25 mouse cellular contexts compared by ENCODE assay signal in the genomic region with DNA sequence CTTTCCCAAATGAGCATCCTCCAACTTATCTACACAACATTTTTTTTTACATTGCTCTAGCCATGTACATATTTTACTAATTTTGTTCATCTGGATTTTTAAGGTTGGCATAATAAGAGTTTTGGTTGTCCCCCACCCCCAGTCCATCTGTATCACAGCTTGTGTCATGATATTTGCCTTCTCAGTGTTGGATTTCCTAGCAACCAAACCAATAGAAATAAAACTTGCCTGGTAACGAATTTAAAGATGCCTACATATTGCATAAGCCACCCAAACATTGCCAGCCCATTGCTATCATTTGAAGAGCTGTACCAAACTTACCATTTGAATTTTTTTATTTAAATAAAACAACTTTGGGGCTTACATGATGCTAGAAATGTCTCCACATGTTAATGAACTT. TPM values are rescaled to one million over a fixed set of nuclear protein-coding genes. Genes with fewer than 3 reads are reported as not detected.
DNase-seq lines count a peak whose midpoint lies in the region; ATAC-seq and TF ChIP-seq lines count a peak whose summit lies in the region.
"Had no signal": no experiment of that assay in that cellular context is flagged by ENCODE, and none has a peak within 500 bp of the region (broad histone marks: within the 10 kb centered on the region; RNA-seq: fewer than 3 reads in every experiment).

No protein-coding gene starts in this region.

- H3K4me2 ChIP-seq in forebrain, postnatal 0 days (ENCODE audit: low read depth): no peak overlapping the region
- no peak overlapping the region for H3K4me2 ChIP-seq in forebrain, embryonic 12.5 days
- H3K4me2 ChIP-seq: embryonic facial prominence, embryonic 12.5 days; heart, embryonic 13.5 days; hindbrain, embryonic 15.5 days had no signal

- H3K27ac ChIP-seq in forebrain, postnatal 0 days (ENCODE audit: low read depth, low read length): no peak overlapping the region
- no peak overlapping the region for H3K27ac ChIP-seq in forebrain, embryonic 12.5 days
- H3K27ac ChIP-seq: embryonic facial prominence, embryonic 12.5 days; heart, embryonic 13.5 days; hindbrain, embryonic 15.5 days had no signal

- H3K36me3 ChIP-seq in forebrain, postnatal 0 days (ENCODE audit: insufficient read depth): no peaks in the 10 kb centered on the region
- H3K36me3 ChIP-seq in forebrain, embryonic 12.5 days (replicated peaks): no peaks in the 10 kb centered on the region
- H3K36me3 ChIP-seq: embryonic facial prominence, embryonic 12.5 days; G1E; heart, embryonic 13.5 days; hindbrain, embryonic 15.5 days had no signal

- no peak overlapping the region for H3K4me3 ChIP-seq in forebrain, postnatal 0 days (ENCODE audit: low read depth, low read length)
- H3K4me3 ChIP-seq in forebrain, embryonic 12.5 days (replicated peaks): no peak overlapping the region
- H3K4me3 ChIP-seq: embryonic facial prominence, embryonic 12.5 days; heart, embryonic 13.5 days; hindbrain, embryonic 15.5 days had no signal

- intact Hi-C loops in left cerebral cortex, postnatal 4 days (cut with DNase I): no loop called here

- DNase-seq in forebrain, postnatal 0 days: peak; percentile 14
- peak; percentile 42 for DNase-seq in layer of hippocampus, adult 11-12 months (ENCODE audit: low spot score)
- DNase-seq in layer of hippocampus, adult 9-10 months (ENCODE audit: low spot score): no peak
- peak; percentile 18 for DNase-seq in left cerebral cortex, adult 11 months (ENCODE audit: low spot score)
- no peak for DNase-seq in left cerebral cortex, postnatal 4 days
- DNase-seq in brain, adult 2 months (ENCODE audit: low read depth, low spot score): peak; percentile 81
- DNase-seq in adrenal gland, postnatal 14 days: no peak
- DNase-seq: adrenal gland, adult 8-10 months; B cell, adult 2 months; cerebellum, adult 11-12 months; cerebellum, adult 9-10 months; cerebellum, postnatal 25 days; gastrocnemius, postnatal 36 days; heart, adult 11 months; heart, postnatal 36 days had no signal

- WGBS in forebrain, postnatal 0 days: 58% methylated on average over 1 of the region's 1 CpGs
- 86% methylated on average over 1 of the region's 1 CpGs for WGBS in forebrain, embryonic 12.5 days

- H3K9me3 ChIP-seq in forebrain, postnatal 0 days (ENCODE audit: low read length): no peaks in the 10 kb centered on the region
- H3K9me3 ChIP-seq in forebrain, embryonic 12.5 days: no peaks in the 10 kb centered on the region
- H3K9me3 ChIP-seq: embryonic facial prominence, embryonic 12.5 days; hindbrain, embryonic 15.5 days had no signal

- no peaks in the 10 kb centered on the region for H3K4me1 ChIP-seq in forebrain, postnatal 0 days (ENCODE audit: insufficient read depth)
- H3K4me1 ChIP-seq in forebrain, embryonic 12.5 days: no peaks in the 10 kb centered on the region
- H3K4me1 ChIP-seq: embryonic facial prominence, embryonic 12.5 days; heart, embryonic 13.5 days; hindbrain, embryonic 15.5 days had no signal

- H3K27me3 ChIP-seq in forebrain, postnatal 0 days (ENCODE audit: insufficient read depth, low read length): no peaks in the 10 kb centered on the region
- H3K27me3 ChIP-seq in forebrain, embryonic 12.5 days: no peaks in the 10 kb centered on the region
- H3K27me3 ChIP-seq: embryonic facial prominence, embryonic 12.5 days; heart, embryonic 13.5 days; hindbrain, embryonic 15.5 days had no signal

- no peak for ATAC-seq in forebrain, postnatal 0 days
- ATAC-seq in forebrain, embryonic 12.5 days (ENCODE audit: low FRiP score): no peak
- ATAC-seq: CD4-positive, CD25-positive, alpha-beta regulatory T cell, adult 4 months; forebrain, embryonic 16.5 days had no signal

- no peak overlapping the region for H3K9ac ChIP-seq in forebrain, postnatal 0 days
- no peak overlapping the region for H3K9ac ChIP-seq in forebrain, embryonic 12.5 days
- H3K9ac ChIP-seq: embryonic facial prominence, embryonic 12.5 days; heart, embryonic 13.5 days; hindbrain, embryonic 15.5 days had no signal

- no peak for TF ChIP-seq CTCF in forebrain, postnatal 0 days (IDR thresholded peaks at IDR 0.05; ENCODE audit: low read depth)

RNA-seq across cellular contexts. Expression of a gene that starts 16.5 kb away (rescaled TPM):
- total RNA-seq in forebrain, postnatal 0 days (2014; rRNA removed): 0.38 and 2.1 TPM in 2 replicates
- 0.20 and 0.33 TPM in 2 replicates for polyA plus RNA-seq in forebrain, postnatal 0 days (2015; fragmentation: Nextera tagmentation; extraction: Ambion mirVana)
- polyA plus RNA-seq in forebrain, embryonic 12.5 days (2016; fragmentation: Nextera tagmentation; extraction: Ambion mirVana): 0.09 and 0.28 TPM in 2 replicates
- under 1 TPM; 0.64 to 0.89 TPM for total RNA-seq in left cerebral cortex, postnatal 4 days (2021)
- total RNA-seq in adrenal gland, postnatal 14 days (2021): not detected in 2 replicates
- total RNA-seq: adrenal gland, adult 8-10 months had no signal
- polyA plus RNA-seq: CD4-positive, CD25-positive, alpha-beta regulatory T cell, adult 4 months; forebrain, embryonic 11.5 days; G1E had no signal

RNA-seq across cellular contexts. Expression of a gene that starts 28.0 kb away (rescaled TPM):
- 0.57 and 0.62 TPM in 2 replicates for total RNA-seq in forebrain, postnatal 0 days (2014; rRNA removed)
- 0.15 and 0.26 TPM in 2 replicates for polyA plus RNA-seq in forebrain, postnatal 0 days (2015; fragmentation: Nextera tagmentation; extraction: Ambion mirVana)
- not detected in 2 replicates for polyA plus RNA-seq in forebrain, embryonic 12.5 days (2016; fragmentation: Nextera tagmentation; extraction: Ambion mirVana)
- under 1 TPM; 0.14 to 0.28 TPM for total RNA-seq in left cerebral cortex, postnatal 4 days (2021)
- total RNA-seq in adrenal gland, postnatal 14 days (2021): 0.08 TPM in 1 of 2 replicates, not detected in the other
- total RNA-seq: heart, postnatal 36 days had no signal
- polyA plus RNA-seq: CD4-positive, CD25-positive, alpha-beta regulatory T cell, adult 4 months; forebrain, embryonic 11.5 days; forebrain, embryonic 16.5 days; G1E; hindbrain, embryonic 11.5 days had no signal

RNA-seq across cellular contexts. Expression of a gene that starts 55.6 kb away (rescaled TPM):
- total RNA-seq in forebrain, postnatal 0 days (2014; rRNA removed): 0.10 and 0.15 TPM in 2 replicates
- polyA plus RNA-seq in forebrain, postnatal 0 days (2015; fragmentation: Nextera tagmentation; extraction: Ambion mirVana): 0.04 and 0.05 TPM in 2 replicates
- not detected in 2 replicates for polyA plus RNA-seq in forebrain, embryonic 12.5 days (2016; fragmentation: Nextera tagmentation; extraction: Ambion mirVana)
- total RNA-seq in left cerebral cortex, postnatal 4 days (2021): under 1 TPM; 0.28 to 0.34 TPM
- 0.15 TPM in 1 of 2 replicates, not detected in the other for total RNA-seq in adrenal gland, postnatal 14 days (2021)
- total RNA-seq: adrenal gland, adult 8-10 months; G1E had no signal
- polyA plus RNA-seq: CD4-positive, CD25-positive, alpha-beta regulatory T cell, adult 4 months; forebrain, embryonic 11.5 days; G1E; heart, embryonic 13.5 days; heart, postnatal 0 days; hindbrain, embryonic 11.5 days; hindbrain, embryonic 15.5 days had no signal

Comparison
In these comparisons a context has a peak if more than half of its experiments do, and no peak if none do; other contexts are left out.
1. DNase-seq: peak in forebrain, postnatal 0 days (single experiment), layer of hippocampus, adult 11-12 months (single experiment), left cerebral cortex, adult 11 months (single experiment) and brain, adult 2 months (single experiment); none in layer of hippocampus, adult 9-10 months (single experiment), left cerebral cortex, postnatal 4 days (single experiment) and adrenal gland, postnatal 14 days (single experiment).